Mouse (Mus musculus) intestine, embryonic 14.5 days (tissue): ENCODE measurements around the gene Ruvbl2. TPM values are rescaled to one million over a fixed set of nuclear protein-coding genes. Genes with fewer than 3 reads are reported as not detected.
"Not testable (repeated sequence)": the region's sequence is repeated elsewhere in the genome, so short reads cannot be mapped to it uniquely, and the experiment has no call there.

ENCODE experiments used
- ATAC-seq: fragments of 200-750 bp; cut with Nextera tagmentation; replicated peaks from 2 replicates; pipeline ENCODE4 v1.8.0; 2017; ENCODE audit warnings: low read depth, moderate number of reproducible peaks, moderate TSS enrichment, moderate library complexity; ENCODE audit not compliant: low FRiP score, low TSS enrichment
- DNase-seq: peaks from one replicate; pipeline ENCODE4 v3.0.0-alpha.2; 2018; ENCODE audit warnings: low spot score
- H3K27ac ChIP-seq: fragments of 300-500 bp; sonication (generic); 2 replicates; pipeline ENCODE4 v1.5.1; 2014; ENCODE audit warnings: low read depth, mild to moderate bottlenecking, control low read depth
- H3K27me3 ChIP-seq: fragments of 300-500 bp; sonication (generic); replicated peaks from 2 replicates; pipeline ENCODE4 v1.6.1; 2014; ENCODE audit warnings: low read length, control low read depth; ENCODE audit not compliant: control insufficient read depth, insufficient read depth
- H3K36me3 ChIP-seq: fragments of 300-500 bp; sonication (generic); 2 replicates; pipeline ENCODE4 v1.6.1; 2014; ENCODE audit warnings: low read length, control low read depth; ENCODE audit not compliant: control insufficient read depth, insufficient read depth
- H3K4me1 ChIP-seq: fragments of 300-500 bp; sonication (generic); replicated peaks from 2 replicates; pipeline ENCODE4 v1.6.1; 2014; ENCODE audit warnings: low read length, control low read depth, mixed read lengths; ENCODE audit not compliant: control insufficient read depth, insufficient read depth
- H3K4me2 ChIP-seq: fragments of 300-500 bp; sonication (generic); 2 replicates; pipeline ENCODE4 v1.6.1; 2014; ENCODE audit warnings: low read length
- H3K4me3 ChIP-seq: fragments of 300-500 bp; sonication (generic); 2 replicates; pipeline ENCODE4 v1.5.1; 2014; ENCODE audit warnings: low read depth, low read length, control low read depth, mixed read lengths
- H3K9ac ChIP-seq: fragments of 300-500 bp; sonication (generic); 2 replicates; pipeline ENCODE4 v1.6.1; 2014; ENCODE audit warnings: mild to moderate bottlenecking, low read length
- H3K9me3 ChIP-seq: fragments of 300-500 bp; sonication (generic); 2 replicates; pipeline ENCODE4 v1.6.1; 2016; ENCODE audit warnings: low read length, control low read depth; ENCODE audit not compliant: control insufficient read depth
- WGBS: fragments of 180-500 bp; shearing (Covaris S2); extraction: QIAGEN DNeasy Blood & Tissue Kit; methylation state at CpG from one replicate; pipeline ENCODE4 v1.1.7; 2014; 5-methylcytosine and 5-hydroxymethylcytosine counted together
- polyA plus RNA-seq: library from polyadenylated mRNA; unstranded; fragments of >200 nt; fragmentation: Nextera tagmentation; extraction: Ambion mirVana; gene quantifications from 2 replicates; pipeline ENCODE4 v1.2.1, GENCODE M21; 2014

Ruvbl2 gene
- polyA plus RNA-seq = 164 and 174 TPM in 2 replicates

DNA sequence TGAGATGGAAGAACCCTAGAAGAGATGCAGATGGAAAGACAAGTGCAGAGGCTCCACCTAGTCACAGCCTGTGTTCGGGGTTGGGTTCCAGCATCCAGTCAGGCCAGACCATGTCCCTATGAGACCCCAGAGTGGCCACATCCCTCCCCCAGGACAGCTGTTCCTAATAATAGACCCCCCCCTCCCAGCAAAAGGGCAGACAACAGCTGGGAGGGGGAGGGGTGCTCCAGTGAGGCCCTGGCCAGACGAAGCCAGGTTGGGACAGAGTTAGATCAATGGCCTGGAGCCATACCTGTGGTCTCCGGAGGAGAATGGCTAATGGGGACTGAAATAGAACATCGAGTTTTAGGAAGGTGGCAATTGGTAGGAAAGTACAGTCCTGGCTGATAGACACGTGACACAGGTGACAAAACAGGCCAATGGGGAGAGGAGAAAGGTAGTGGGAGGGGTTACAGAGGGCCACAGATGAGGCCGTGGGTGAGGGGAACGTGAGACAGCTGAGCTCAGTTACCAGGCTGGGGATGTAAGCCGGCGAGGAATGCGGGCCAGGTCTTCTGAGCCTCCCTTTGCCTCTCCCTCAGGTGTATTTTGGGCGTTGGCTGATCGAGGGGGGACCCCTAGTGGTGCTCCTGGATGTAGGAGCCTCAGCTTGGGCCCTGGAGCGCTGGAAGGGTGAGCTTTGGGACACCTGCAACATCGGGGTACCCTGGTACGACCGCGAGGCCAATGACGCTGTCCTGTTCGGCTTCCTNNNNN, at the start of gene Ruvbl2:
Gene Ruvbl2 (minus strand): TSS at position 576 of the 756 bp plus-strand sequence.
- H3K27me3 ChIP-seq = no peaks in the 10 kb centered on the region
- 25% methylated on average over 19 of the region's 19 CpGs for WGBS
- H3K4me3 ChIP-seq = no peak within 1 kb of the TSS
- H3K9me3 ChIP-seq = no peaks in the 10 kb centered on the region
- DNase-seq = no peak
- H3K4me1 ChIP-seq = peaks cover 35% of the 10 kb centered on the region
- H3K4me2 ChIP-seq = peak within 1 kb of the TSS; percentile 18
- peaks cover 25% of the 10 kb centered on the region for H3K36me3 ChIP-seq
- H3K27ac ChIP-seq = no peak within 1 kb of the TSS
- no peak for ATAC-seq
- no peak within 1 kb of the TSS for H3K9ac ChIP-seq

DNA sequence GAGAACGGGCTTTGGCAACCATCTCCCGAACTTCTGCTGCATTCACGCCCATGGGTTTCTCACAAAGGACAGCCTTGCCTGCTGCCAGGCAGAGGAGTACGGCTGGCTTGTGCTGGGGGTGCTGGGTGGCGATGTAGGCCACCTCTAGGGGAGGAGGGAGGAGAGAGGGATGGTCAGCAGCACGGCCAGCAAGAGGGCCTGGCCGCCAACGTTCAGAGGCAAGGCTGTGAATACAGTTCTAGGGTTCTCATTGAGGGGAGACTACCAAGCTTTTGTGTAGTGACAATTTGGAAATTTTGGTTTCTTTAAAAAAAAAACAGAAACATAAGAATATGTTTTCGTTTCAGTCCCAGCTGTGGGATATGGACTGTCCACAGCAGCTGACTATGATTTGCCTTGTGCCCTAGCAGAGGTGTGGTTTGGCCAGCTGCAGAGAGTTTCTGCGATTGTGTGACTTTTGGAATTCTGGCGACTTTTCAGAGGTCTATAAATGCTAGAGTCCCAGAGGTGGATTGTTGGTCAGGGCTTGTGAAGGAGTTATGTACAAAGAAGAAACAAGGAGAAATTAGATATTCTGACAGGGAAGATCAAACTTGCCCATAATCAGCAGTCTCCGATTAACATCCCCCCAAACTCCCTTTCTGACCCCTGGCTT, 49.0 kb upstream of the Ruvbl2 start, which contains the start of gene Gm45808:
Gene Gm45808 (minus strand): TSS at position 51 of the 655 bp plus-strand sequence.
- 83% methylated on average over 12 of the region's 12 CpGs for WGBS
- no peak within 1 kb of the TSS for H3K9ac ChIP-seq
- DNase-seq = no peak
- no peaks in the 10 kb centered on the region for H3K27me3 ChIP-seq
- ATAC-seq = no peak
- H3K36me3 ChIP-seq = no peaks in the 10 kb centered on the region
- peak within 1 kb of the TSS; percentile 49; the same call in 1 of the 2 replicates for H3K27ac ChIP-seq
- H3K9me3 ChIP-seq = no peaks in the 10 kb centered on the region
- no peak within 1 kb of the TSS for H3K4me3 ChIP-seq
- H3K4me1 ChIP-seq = peaks cover 15% of the 10 kb centered on the region
- no peak within 1 kb of the TSS for H3K4me2 ChIP-seq

DNA sequence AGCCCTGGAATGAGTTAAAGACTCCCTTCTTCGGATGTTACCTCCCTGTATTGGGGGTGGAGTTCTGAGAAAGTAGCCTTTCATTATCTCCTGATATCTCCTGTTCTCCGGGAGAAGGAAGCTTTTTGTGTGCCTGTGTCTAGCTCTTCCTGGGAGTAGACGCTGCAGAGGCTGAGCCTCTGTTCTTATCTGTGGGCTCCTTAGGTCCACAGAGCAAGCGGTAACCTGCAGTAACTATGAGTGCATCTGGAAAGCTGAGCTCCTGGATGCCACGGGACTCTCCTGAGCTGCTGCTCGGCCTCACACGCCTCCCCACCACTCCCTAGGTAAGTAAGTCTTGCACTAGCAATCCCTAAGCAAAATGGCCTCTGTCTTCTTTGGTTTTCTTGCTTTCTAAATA, 48.3 kb upstream of the Ruvbl2 start:
- ATAC-seq (no peak), DNase-seq (no peak)
- Histone ChIP-seq H3K4me3 (no peak overlapping the region), H3K9me3 (no peaks in the 10 kb centered on the region), H3K27me3 (no peaks in the 10 kb centered on the region), H3K27ac (no peak overlapping the region), H3K9ac (no peak overlapping the region), H3K4me1 (peaks cover 13% of the 10 kb centered on the region), H3K4me2 (no peak overlapping the region), H3K36me3 (no peaks in the 10 kb centered on the region)
- 62% methylated on average over 7 of the region's 7 CpGs for WGBS

DNA sequence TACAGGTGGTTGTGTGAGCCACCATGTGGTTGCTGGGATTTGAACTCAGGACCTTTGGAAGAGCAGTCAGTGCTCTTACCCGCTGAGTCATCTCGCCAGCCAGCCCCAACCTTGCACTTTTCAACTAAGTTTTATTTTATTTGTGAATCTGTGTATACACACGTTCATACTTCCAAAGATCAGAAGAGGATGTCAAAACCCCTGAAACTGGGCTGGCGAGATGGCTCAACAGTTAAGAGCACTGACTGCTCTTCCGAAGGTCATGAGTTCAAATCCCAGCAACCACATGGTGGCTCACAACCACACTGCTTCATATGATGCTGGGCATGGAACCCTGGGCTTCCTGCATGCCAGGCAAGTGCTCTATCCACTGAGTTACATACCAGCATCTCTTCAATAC, 47.1 kb upstream of the Ruvbl2 start:
- not testable (repeated sequence) for H3K27me3 ChIP-seq, H3K4me2 ChIP-seq, H3K27ac ChIP-seq, DNase-seq, H3K9me3 ChIP-seq, H3K4me1 ChIP-seq, H3K9ac ChIP-seq, H3K36me3 ChIP-seq, ATAC-seq, H3K4me3 ChIP-seq
- WGBS = 94% methylated on average over 5 of the region's 5 CpGs

- no peak overlapping the region for H3K27ac ChIP-seq
- no peaks in the 10 kb centered on the region for H3K36me3 ChIP-seq
- no peak overlapping the region for H3K4me3 ChIP-seq
- no peak overlapping the region for H3K9ac ChIP-seq
- H3K9me3 ChIP-seq = no peaks in the 10 kb centered on the region
- no peak for ATAC-seq
- no peaks in the 10 kb centered on the region for H3K4me1 ChIP-seq
- 67% methylated on average over 1 of the region's 1 CpGs for WGBS
- DNase-seq = no peak
- no peaks in the 10 kb centered on the region for H3K27me3 ChIP-seq
- H3K4me2 ChIP-seq = no peak overlapping the region
These were observed 44.3 kb upstream of the Ruvbl2 start for GRCm38 (mm10) chr7:45482166-45482565.

DNA sequence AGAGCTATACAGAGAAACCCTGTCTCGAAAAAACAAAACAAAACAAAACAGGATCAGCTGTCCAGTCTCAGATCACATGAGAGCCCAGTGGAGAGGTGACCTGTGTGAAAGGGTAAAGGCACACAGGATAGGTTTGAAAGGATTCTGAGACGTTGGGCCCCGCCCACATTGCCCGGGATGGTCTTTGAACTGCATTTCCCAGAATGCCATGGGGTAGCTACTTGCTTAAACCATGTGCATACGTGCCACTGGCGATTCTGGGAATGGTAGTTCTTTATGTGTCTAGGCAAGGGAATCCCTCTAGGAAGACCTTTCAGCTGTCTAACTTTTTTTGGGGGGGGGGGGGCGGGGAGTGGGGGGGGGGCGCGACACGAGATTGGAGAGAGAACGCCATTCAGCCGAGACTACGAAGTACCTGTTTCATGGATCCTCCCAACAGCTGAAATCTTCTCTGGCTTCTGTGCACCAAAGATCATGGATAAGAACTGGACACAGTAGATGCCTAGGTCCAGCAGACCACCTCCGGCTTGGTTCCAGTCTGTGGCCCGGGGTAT, 43.6 kb upstream of the Ruvbl2 start, which contains the start of gene Tulp2:
Gene Tulp2 (plus strand): TSS at position 504 of the 554 bp plus-strand sequence.
- 66% methylated on average over 11 of the region's 15 CpGs for WGBS
- Histone ChIP-seq H3K4me2 (no peak within 1 kb of the TSS), H3K9ac (no peak within 1 kb of the TSS), H3K4me1 (no peaks in the 10 kb centered on the region), H3K27ac (no peak within 1 kb of the TSS), H3K36me3 (no peaks in the 10 kb centered on the region), H3K27me3 (no peaks in the 10 kb centered on the region), H3K9me3 (no peaks in the 10 kb centered on the region), H3K4me3 (no peak within 1 kb of the TSS)
- ATAC-seq (peak; percentile 36), DNase-seq (peak; percentile 64)

DNA sequence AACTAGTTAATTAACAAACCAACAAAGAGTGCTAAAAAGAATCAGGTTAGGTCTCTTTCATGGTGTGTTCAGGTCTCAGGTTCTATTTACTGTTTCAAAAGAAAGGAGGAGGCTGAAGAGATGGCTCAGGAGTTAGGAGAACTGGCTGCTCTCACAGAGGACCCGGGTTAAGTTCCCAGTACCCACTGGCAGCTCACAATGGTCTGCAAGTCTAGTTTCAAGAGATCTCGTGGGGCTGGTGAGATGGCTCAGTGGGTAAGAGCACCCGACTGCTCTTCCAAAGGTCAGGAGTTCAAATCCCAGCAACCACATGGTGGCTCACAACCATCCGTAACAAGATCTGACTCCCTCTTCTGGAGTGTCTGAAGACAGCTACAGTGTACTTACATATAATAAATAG, 42.4 kb upstream of the Ruvbl2 start:
- 77% methylated on average over 3 of the region's 4 CpGs for WGBS
- H3K9me3 ChIP-seq, H3K4me1 ChIP-seq, H3K27ac ChIP-seq, H3K4me3 ChIP-seq, H3K36me3 ChIP-seq, ATAC-seq, DNase-seq, H3K4me2 ChIP-seq, H3K27me3 ChIP-seq, H3K9ac ChIP-seq: not testable (repeated sequence)

DNA sequence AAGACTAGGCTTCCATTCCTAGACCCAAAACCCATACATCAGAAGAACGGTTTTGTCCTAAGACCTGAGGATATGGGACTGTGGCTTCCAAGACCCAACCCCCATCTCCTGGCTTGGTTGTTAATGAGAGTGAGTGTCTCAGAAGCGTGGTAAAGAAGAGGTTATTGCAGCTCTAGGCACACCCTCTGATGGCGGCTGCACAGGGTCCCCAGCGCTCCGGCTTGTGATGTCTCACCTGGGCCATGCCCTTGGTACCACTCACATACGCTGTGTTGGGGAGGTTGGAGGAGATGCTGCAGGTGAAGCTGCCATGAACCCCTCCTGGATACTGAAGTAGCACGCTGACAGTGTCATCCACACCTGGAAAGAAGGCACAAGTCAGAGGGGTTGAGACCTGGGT, 40.9 kb upstream of the Ruvbl2 start:
- Histone ChIP-seq H3K27me3 (no peaks in the 10 kb centered on the region), H3K4me2 (no peak overlapping the region), H3K4me3 (no peak overlapping the region), H3K36me3 (no peaks in the 10 kb centered on the region), H3K27ac (no peak overlapping the region), H3K4me1 (no peaks in the 10 kb centered on the region), H3K9ac (no peak overlapping the region), H3K9me3 (no peaks in the 10 kb centered on the region)
- ATAC-seq (no peak), DNase-seq (no peak)
- 92% methylated on average over 7 of the region's 7 CpGs for WGBS
